Mouse (Mus musculus) left cerebral cortex, postnatal 36 days (tissue): Measurements from ENCODE around the gene 2810004N23Rik. TPM values are rescaled to one million over a fixed set of nuclear protein-coding genes. Genes with fewer than 3 reads are reported as not detected.
A peak's percentile ranks its signal among the peaks of the same experiment; 100 is the strongest.

ENCODE experiments used
- DNase-seq, 2 experiments: peaks; one replicate each; pipeline ENCODE4 v3.0.0; 2021 to 2022; ENCODE audit warnings: low spot score in 2 of 2, mixed read lengths in 1 of 2
- intact Hi-C: fragments of 180-260 bp; cut with DNase I; formaldehyde crosslinking; loops from one replicate; pipeline ENCODE4 v1.15.1; 2025
- total RNA-seq, 2 experiments: library from RNA; stranded (reverse); gene quantifications; 2 replicates each; pipeline ENCODE4 v1.2.3; 2021

The 2810004N23Rik gene
- 10 to 100 TPM; 19.6 to 20.9 TPM for total RNA-seq

GRCm38 (mm10) chr8:124862321-124863162, at the start of gene 2810004N23Rik, which contains the start of gene Gnpat:
TSS of gene 2810004N23Rik (minus strand) at chr8:124863120.
TSS of gene Gnpat (plus strand) at chr8:124863033.
- intact Hi-C loops: no loop called here
- DNase-seq: peak; percentile 94 to 96

DNA sequence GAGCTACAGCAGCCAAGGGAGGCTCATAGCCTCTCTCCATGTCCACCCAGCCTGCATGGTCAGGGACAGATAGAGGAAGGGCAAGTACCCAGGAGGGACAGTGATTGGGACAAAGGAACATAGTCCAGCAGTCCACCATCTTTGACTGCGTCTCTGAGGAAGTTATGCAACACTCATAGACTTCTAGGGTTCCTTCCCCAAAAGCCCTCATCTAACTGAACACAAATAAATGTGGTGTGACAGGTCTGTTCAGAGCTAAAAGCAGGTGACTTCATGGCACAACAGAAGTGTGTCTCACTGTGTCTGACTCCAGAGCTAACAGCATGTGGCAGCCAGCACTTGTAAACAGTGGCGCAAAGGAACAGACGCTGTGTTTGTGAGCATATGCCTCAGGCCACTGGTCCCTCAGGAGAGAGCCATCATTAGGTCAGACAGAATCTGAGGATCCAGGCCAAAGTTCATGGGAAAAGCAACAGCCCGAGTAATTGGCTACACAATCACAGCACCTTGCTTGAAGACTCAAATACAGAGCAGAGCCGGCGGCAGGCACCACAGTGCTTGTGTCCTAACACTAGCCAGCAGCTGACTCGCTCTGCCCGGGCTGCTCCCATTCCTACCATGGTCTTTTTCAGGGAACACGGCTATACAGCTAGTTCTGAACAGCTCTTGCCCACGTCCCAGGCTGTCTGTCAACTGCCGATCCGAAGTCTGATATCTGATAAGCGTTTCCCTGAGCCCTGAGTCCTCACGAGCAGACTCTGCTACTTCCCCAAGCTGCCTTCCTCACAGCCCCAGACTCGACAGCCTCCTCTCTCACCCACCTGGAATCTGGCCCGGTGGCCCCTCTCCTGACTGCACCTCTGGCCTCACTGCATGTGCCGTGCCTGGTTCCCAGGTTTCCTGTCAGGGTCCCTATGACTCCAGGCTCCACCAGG, 49.3 kb upstream of the 2810004N23Rik start:
- intact Hi-C loops: no loop called here
- no peak for DNase-seq

GRCm38 (mm10) chr8:124910349-124910748, 47.4 kb upstream of the 2810004N23Rik start:
- intact Hi-C loops: no loop called here
- no peak for DNase-seq

DNA sequence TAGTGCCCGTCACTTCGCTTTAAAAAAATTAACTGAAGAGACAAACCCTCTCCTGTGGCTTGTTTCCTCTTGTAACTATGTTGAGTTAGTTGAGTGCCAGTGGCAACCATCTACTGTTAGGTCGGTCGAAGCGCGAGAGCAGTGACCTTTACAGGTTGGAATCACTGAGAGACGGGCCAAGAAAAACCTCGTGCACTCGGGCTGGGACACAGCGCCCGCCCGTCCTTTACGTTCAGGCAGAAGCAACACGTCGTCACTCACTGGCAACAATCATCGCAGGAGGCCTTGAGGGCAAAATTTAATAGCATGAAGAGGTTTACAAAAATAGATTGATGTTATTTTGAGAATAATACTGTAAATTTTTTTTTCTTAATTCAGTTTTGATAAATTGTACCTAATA, 47.0 kb upstream of the 2810004N23Rik start:
- intact Hi-C loops: no loop called here
- DNase-seq: no peak

DNA sequence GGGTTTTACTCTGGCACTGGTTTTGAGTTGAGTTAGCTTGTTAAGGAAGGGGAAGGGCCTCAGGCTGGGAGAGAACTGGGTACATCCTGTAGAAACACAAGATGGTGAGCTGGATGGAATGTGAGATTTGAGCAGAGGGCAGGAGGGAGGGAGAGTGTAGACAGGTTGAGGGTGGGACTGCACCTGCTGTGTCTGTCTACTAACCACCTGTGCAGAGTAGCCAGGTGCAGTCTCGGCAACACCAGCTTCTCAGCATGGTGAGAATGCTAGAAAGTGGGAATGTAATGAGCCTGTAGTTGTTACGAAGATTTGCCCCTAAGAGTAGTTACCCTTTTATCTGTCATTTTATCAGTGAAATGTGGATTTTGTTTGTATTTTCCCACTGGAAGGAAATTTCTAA, 42.6 kb upstream of the 2810004N23Rik start:
- DNase-seq: no peak
- intact Hi-C loops: no loop called here

DNA sequence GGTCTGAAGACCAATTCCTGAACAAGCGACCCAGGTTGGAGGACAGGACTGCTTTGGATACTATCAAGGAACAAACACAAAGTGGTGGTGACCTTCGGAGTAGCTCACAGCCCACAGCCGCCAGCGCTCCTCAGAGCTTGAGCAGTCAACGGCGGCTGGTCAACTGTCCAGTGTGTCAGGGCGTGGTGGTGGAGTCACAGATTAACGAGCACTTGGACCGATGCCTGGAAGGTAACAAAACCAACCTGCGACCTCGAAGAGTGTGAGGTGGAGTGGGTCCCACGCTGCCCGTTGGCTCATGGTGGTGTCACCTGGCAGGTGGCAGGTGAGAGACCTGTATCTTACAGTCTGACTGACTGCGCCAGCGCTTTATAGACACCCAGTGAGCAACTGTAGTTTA, 40.3 kb upstream of the 2810004N23Rik start:
- no peak for DNase-seq
- intact Hi-C loops: no loop called here

DNA sequence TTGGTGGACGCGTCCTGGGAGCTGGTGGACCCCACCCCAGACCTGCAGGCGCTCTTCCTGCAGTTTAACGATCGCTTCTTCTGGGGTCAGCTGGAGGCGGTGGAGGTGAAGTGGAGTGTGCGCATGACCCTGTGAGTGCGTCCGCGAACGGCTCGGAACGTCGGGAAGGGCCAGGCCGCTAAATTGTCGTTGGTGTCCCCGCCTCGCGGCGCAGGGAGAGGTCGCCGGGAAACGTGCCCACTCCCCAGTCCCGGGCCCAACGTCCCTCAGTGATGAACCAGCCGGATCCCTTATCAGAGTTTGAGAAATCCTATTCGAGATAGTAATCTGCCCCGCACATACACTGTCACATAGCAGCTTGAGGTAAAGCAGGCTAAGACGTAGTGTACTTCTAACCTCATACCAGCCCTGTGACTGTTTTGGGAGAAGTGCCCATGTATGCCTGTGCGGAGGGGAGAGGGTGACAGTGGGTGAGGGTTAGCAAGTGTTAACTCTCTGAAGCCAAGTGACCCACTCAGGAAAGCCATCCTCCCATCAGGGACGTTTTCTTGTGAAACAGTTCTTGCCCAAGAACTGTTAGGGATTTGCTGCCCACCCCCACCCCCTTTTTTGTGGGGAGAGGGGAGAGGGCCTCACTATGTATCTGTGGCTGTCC, 35.5 kb upstream of the 2810004N23Rik start:
- intact Hi-C loops: loop anchor here (5.0 kb wide), 2 partner anchors 114 to 144 kb away; partner anchors contain the start of gene Tsnax
- DNase-seq: no peak

DNA sequence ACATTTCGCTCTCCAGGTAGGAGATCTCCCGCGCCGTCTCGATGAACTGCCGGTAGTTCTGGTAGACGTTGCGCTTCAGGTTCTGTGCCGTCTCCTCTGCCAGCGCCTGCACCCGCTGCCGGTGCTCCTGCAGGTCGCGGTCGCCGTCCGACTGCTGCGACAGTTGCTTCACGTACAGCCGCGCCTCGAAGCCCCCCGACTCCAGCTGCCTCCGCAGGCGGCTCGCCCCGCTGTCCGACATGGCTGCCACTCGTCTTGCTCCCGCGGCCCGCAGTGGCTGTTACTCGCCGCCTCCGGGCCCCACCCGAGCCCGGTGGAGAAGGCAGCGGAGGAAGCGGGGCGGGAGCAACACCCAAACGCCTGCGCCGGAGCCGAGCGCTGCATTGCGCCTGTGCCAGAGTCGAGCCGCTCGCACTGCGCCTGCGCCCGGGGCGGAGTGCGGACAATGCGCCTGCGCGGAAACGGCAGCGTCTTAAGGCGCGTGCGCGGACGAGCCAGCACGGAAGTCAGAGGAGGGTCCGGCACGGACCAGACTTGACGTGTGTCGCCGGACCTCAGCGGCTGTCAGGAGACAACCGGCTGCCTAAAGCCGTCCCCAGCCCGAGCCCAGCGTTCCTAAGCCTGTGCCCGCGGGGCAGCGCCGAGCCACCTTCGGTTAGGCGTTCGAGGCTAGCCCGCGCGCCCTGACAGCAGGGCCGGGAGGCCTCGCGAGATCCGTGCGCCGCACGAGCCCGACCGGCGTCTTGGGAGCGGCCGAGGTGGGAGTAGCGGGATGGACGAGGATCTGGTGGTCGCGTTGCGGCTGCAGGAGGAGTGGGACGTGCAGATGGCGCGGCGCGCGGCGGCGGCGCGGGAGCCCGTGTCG, 34.7 kb upstream of the 2810004N23Rik start, which contains the start of the genes Exoc8 and Sprtn:
Gene Exoc8, minus strand, starts transcription at position 320 of the 865 bp plus-strand sequence.
Gene Sprtn, plus strand, starts transcription at position 501 of the 865 bp plus-strand sequence.
- intact Hi-C loops: loop anchor here (5.0 kb wide), 2 partner anchors 115 to 145 kb away; partner anchors contain the start of gene Tsnax
- peak; percentile 97 to 99 for DNase-seq

DNA sequence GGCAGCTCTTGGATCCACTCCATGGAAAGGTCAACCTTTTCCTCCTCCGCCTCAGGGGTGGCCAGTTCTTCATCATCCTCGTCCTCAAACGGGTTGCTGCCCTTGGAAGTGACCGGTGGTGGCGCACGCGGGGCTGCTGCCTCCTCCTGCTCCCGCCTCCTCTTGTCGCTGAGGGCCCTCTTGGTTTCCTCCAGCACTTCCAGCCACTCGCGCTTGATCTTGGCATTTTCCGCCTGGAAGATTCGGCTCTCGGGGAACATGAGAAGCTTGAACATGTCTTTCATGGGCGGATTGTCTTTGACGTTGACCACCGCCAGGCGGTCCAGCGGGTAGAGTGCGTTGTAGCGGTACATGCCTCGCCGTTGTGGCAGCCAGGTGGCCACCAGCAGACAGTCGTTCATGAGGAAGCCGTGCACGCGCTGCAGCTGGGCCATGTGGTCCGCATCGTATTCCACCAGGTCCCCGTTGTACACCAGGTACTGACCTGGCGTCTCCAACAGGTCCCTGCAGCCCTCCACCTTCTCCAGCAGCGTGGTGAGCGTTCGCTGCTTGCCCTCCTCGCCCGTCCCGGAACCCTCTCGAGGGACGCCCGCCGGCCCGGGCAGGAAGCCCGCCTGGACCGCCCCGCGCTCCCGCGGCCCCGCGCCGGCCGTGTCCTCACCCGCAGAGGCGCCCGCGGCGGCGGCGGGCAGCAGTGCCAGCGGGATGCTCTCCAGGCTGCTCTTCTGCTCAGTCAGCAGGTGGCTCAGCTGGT, 33.9 kb upstream of the 2810004N23Rik start:
- intact Hi-C loops: loop anchor here (1.0 to 5.0 kb wide), 3 partner anchors 52 to 145 kb away; partner anchors contain the start of genes Egln1 and Tsnax
- peak; percentile 69 to 76 for DNase-seq

DNA sequence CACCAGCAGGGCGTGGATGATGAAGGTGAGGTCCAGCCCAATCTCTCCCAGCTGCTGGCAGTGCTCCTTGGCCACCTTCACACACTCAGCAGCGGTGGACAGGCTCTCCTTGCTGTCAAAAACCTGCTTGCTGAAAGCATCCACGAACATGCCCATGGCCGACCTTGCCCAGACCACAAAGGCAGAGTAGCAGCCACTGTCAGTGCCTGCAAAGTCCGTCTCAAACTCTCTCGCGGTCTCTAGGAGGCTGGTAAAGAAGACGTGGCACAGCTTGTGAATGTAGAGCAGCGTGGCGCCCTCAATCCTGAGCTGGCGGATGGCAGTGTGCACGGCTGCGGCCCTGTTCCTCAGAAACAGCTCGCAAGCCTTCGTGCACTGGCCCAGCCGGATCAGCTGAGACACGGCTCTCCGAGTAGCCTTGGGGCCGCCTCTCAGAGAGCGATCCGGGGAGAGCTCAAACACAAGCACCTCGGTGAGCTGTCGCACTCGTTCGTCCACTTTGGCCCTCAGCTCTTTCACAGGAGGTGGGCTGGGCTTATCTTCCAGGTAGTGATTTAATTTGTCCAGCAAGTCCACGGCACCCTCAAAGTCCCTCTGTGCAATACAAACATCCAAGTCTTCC, 33.2 kb upstream of the 2810004N23Rik start:
- DNase-seq: no peak
- intact Hi-C loops: loop anchor here (1.0 to 5.0 kb wide), 3 partner anchors 53 to 146 kb away; partner anchors contain the start of genes Egln1 and Tsnax

GRCm38 (mm10) chr8:124892596-124892995, 29.7 kb upstream of the 2810004N23Rik start:
- intact Hi-C loops: no loop called here
- no peak for DNase-seq

DNA sequence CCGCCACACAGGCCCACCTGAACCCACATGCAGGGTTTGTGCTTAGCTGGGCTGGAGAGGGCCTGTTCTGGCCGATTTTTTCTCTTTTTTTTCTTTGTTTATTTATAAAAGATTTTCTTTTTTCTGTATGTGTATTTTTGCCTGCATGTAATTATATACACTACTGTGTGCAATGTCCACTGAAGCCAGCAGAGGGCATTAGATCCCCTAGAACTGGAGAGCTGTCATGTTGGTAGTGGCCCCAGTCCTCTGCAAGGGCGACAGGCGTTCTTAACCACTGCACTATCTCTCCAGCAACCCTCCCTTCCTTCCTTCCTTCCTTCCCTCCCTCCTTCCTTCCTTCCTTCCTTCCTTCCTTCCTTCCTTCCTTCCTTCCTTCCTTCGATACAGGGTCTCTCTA, 25.5 kb upstream of the 2810004N23Rik start:
- intact Hi-C loops: no loop called here
- no peak for DNase-seq

DNA sequence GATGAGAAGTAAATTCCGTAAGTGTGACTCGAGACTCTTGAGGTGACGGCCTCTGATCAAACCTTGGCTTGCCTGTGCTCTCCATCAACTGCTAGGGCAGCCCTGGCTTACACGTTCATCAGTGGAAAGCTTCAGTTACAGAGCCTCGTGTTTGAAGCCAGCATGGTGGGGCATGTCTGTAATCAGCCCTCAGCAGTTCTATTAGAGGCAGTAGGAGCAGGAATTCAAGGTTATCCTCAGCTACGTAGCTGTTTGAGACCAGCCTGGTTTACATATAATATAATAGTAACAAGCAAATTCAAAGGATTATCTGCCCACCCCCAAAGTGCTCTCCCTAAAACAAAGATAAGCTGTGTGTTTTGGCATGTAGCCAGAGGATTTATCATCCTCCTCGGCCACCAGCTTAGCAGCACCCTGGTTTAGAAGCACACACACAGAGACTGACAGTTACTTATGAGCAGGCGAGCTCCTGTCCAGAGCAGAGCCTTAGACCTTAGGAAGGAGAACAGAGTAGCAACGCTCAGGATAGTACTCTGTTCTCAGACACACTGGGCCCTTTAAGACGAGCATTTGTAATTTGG, 16.1 kb upstream of the 2810004N23Rik start:
- intact Hi-C loops: no loop called here

DNA sequence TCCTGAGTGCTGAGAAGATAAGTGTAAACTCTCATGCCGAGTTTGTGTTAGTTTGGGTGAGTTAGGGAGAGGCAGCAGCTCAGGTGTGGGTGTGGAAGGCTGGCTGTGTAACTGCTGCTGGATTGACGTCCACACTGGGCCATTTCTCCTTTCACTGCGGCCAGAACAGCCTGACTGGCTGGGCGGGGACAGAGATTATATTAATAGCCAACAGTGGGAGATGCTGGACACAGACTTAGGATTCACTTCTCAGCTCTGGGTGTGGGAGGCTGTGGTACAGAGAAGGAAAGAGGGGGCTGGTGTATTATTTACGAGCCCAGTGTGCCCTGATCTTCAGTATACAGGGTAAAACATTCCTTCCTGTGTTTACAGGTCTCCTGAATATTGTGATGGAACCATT, 15.2 kb upstream of the 2810004N23Rik start:
- no peak for DNase-seq
- intact Hi-C loops: no loop called here

More for the DNA sequence above, 16.1 kb upstream of the 2810004N23Rik start:
- DNase-seq: no peak

- DNase-seq: no peak
- intact Hi-C loops: no loop called here
Measured at GRCm38 (mm10) chr8:124872690-124873089, 9.8 kb upstream of the 2810004N23Rik start.

GRCm38 (mm10) chr8:124872081-124872480, 9.2 kb upstream of the 2810004N23Rik start:
- intact Hi-C loops: no loop called here
- DNase-seq: no peak

- intact Hi-C loops: no loop called here
- DNase-seq: no peak
Measured at GRCm38 (mm10) chr8:124871474-124871873, 8.6 kb upstream of the 2810004N23Rik start.
